24 mouse cellular contexts compared by ENCODE assay signal in genomic region chr14:121147026-121147425, GRCm38 (mm10).
A peak's percentile ranks its signal among the peaks of the same experiment; 100 is the strongest.
DNase-seq lines count a peak whose midpoint lies in the region; ATAC-seq and TF ChIP-seq lines count a peak whose summit lies in the region.
"Had no signal": no experiment of that assay in that cellular context is flagged by ENCODE, and none has a peak within 500 bp of the region (broad histone marks: within the 10 kb centered on the region; RNA-seq: fewer than 3 reads in every experiment).

No protein-coding gene starts in this region.

- no peaks in the 10 kb centered on the region for H3K27me3 ChIP-seq in kidney, adult 2 months (replicated peaks; ENCODE audit: control insufficient read depth, insufficient read depth, low read length)
- no peaks in the 10 kb centered on the region for H3K27me3 ChIP-seq in liver, embryonic 15.5 days
- H3K27me3 ChIP-seq in liver, embryonic 11.5 days (replicated peaks; ENCODE audit: control insufficient read depth, insufficient read depth, low read length): no peaks in the 10 kb centered on the region
- no peaks in the 10 kb centered on the region for H3K27me3 ChIP-seq in hindbrain, postnatal 0 days (ENCODE audit: insufficient read depth, low read length)
- H3K27me3 ChIP-seq: embryonic facial prominence, embryonic 15.5 days; liver, embryonic 13.5 days; neural tube, embryonic 15.5 days had no signal

- peaks cover 56% of the 10 kb centered on the region for H3K4me1 ChIP-seq in kidney, adult 2 months (ENCODE audit: control insufficient read depth, insufficient read depth, low read length)
- H3K4me1 ChIP-seq in liver, embryonic 15.5 days (replicated peaks): peaks cover 17% of the 10 kb centered on the region; the same call in 1 of the 2 replicates
- peaks cover 6% of the 10 kb centered on the region; the same call in 1 of the 2 replicates for H3K4me1 ChIP-seq in liver, embryonic 11.5 days (replicated peaks; ENCODE audit: control insufficient read depth, insufficient read depth, low read length)
- H3K4me1 ChIP-seq in hindbrain, postnatal 0 days (ENCODE audit: insufficient read depth, low read length): peaks cover 28% of the 10 kb centered on the region

- peak overlapping the region; percentile 42 for H3K27ac ChIP-seq in kidney, adult 2 months (ENCODE audit: insufficient read depth, low read depth, low read length)
- H3K27ac ChIP-seq in liver, embryonic 15.5 days (replicated peaks): peak overlapping the region; percentile 38; the same call in 1 of the 2 replicates
- H3K27ac ChIP-seq in liver, embryonic 11.5 days (ENCODE audit: low read depth, low read length): no peak overlapping the region
- H3K27ac ChIP-seq in hindbrain, postnatal 0 days: no peak overlapping the region
- H3K27ac ChIP-seq: embryonic facial prominence, embryonic 15.5 days; hindbrain, embryonic 14.5 days; neural tube, embryonic 15.5 days had no signal

- no peaks in the 10 kb centered on the region for H3K36me3 ChIP-seq in kidney, adult 2 months (ENCODE audit: control insufficient read depth, insufficient read depth, low read length)
- no peaks in the 10 kb centered on the region for H3K36me3 ChIP-seq in liver, embryonic 15.5 days (replicated peaks)
- no peaks in the 10 kb centered on the region for H3K36me3 ChIP-seq in liver, embryonic 11.5 days (ENCODE audit: control insufficient read depth, insufficient read depth, low read length)
- H3K36me3 ChIP-seq in hindbrain, postnatal 0 days (ENCODE audit: insufficient read depth, low read length): no peaks in the 10 kb centered on the region
- H3K36me3 ChIP-seq: embryonic facial prominence, embryonic 15.5 days; heart, embryonic 10.5 days; liver, embryonic 13.5 days; neural tube, embryonic 15.5 days had no signal

- WGBS in kidney, adult 2 months: 62% methylated on average over 3 of the region's 3 CpGs
- 46% methylated on average over 3 of the region's 3 CpGs for WGBS in liver, embryonic 15.5 days (ENCODE audit: insufficient replicate concordance)
- WGBS in liver, embryonic 11.5 days: 62% methylated on average over 3 of the region's 3 CpGs
- WGBS in hindbrain, postnatal 0 days: 84% methylated on average over 3 of the region's 3 CpGs

- no peak overlapping the region for H3K9ac ChIP-seq in liver, embryonic 15.5 days
- no peak overlapping the region for H3K9ac ChIP-seq in liver, embryonic 11.5 days (ENCODE audit: low read depth, low read length)
- H3K9ac ChIP-seq in hindbrain, postnatal 0 days (replicated peaks; ENCODE audit: low read length): no peak overlapping the region
- H3K9ac ChIP-seq: embryonic facial prominence, embryonic 15.5 days; hindbrain, embryonic 14.5 days; liver, embryonic 13.5 days; neural tube, embryonic 15.5 days had no signal

- no peak overlapping the region for H3K4me2 ChIP-seq in liver, embryonic 15.5 days
- H3K4me2 ChIP-seq in liver, embryonic 11.5 days: no peak overlapping the region
- no peak overlapping the region for H3K4me2 ChIP-seq in hindbrain, postnatal 0 days (ENCODE audit: low read depth, low read length)
- H3K4me2 ChIP-seq: embryonic facial prominence, embryonic 15.5 days; hindbrain, embryonic 14.5 days; liver, embryonic 13.5 days; midbrain, embryonic 11.5 days; neural tube, embryonic 15.5 days had no signal

- ATAC-seq in liver, embryonic 15.5 days (ENCODE audit: insufficient read depth): no peak
- ATAC-seq in liver, embryonic 11.5 days (replicated peaks; ENCODE audit: low FRiP score): no peak
- ATAC-seq in inflammation-experienced regulatory T-cells, adult 6 months: peak; percentile 38
- ATAC-seq in hindbrain, postnatal 0 days: no peak
- ATAC-seq: forebrain, embryonic 14.5 days; intestine, postnatal 0 days had no signal

- H3K9me3 ChIP-seq in liver, embryonic 15.5 days (replicated peaks): no peaks in the 10 kb centered on the region
- no peaks in the 10 kb centered on the region for H3K9me3 ChIP-seq in liver, embryonic 11.5 days (ENCODE audit: control insufficient read depth, low read length)
- no peaks in the 10 kb centered on the region for H3K9me3 ChIP-seq in hindbrain, postnatal 0 days (ENCODE audit: low read length)
- H3K9me3 ChIP-seq: embryonic facial prominence, embryonic 15.5 days; heart, embryonic 10.5 days; liver, embryonic 13.5 days; neural tube, embryonic 15.5 days had no signal

- H3K4me3 ChIP-seq in kidney, adult 2 months (ENCODE audit: insufficient read depth, low read depth, low read length): no peak overlapping the region
- no peak overlapping the region for H3K4me3 ChIP-seq in liver, embryonic 15.5 days (replicated peaks)
- H3K4me3 ChIP-seq in liver, embryonic 11.5 days (ENCODE audit: low read depth, low read length): no peak overlapping the region
- no peak overlapping the region for H3K4me3 ChIP-seq in hindbrain, postnatal 0 days (ENCODE audit: low read length)
- H3K4me3 ChIP-seq: embryonic facial prominence, embryonic 15.5 days; heart, embryonic 10.5 days; liver, embryonic 13.5 days; neural tube, embryonic 15.5 days had no signal

- TF ChIP-seq CTCF in kidney, adult 2 months (conservative IDR thresholded peaks at IDR 0.05; ENCODE audit: insufficient read depth, insufficient read length, low read depth, low read length): no peak
- no peak for TF ChIP-seq CTCF in hindbrain, postnatal 0 days (IDR thresholded peaks at IDR 0.05; ENCODE audit: low read depth)

- DNase-seq in kidney, adult 2 months: no peak
- DNase-seq in kidney, adult 8-10 months: no peak
- no peak for DNase-seq in liver, embryonic 11.5 days (ENCODE audit: low spot score)
- DNase-seq in CD4-positive, CD25-positive, alpha-beta regulatory T cell, adult 2 months (ENCODE audit: low read depth, low spot score): peak; percentile 30
- no peak for DNase-seq in hindbrain, postnatal 0 days (ENCODE audit: low spot score)
- DNase-seq: adrenal gland, postnatal 14 days; cerebellum, adult 2 months; cerebellum, postnatal 25 days; gastrocnemius, postnatal 10 days; heart, postnatal 4 days; left cerebral cortex, postnatal 4 days; liver, embryonic 13.5 days; lung, postnatal 10 days; thymus, adult 2 months; thymus, postnatal 4 days had no signal

- TF ChIP-seq POLR2A in kidney, adult 2 months (IDR thresholded peaks at IDR 0.05; ENCODE audit: low read depth, low read length): no peak

Comparison
In these comparisons a context has a peak if more than half of its experiments do, and no peak if none do; other contexts are left out.
1. H3K27ac ChIP-seq: peak in kidney, adult 2 months (single experiment) and liver, embryonic 15.5 days (single experiment); none in liver, embryonic 11.5 days (single experiment) and hindbrain, postnatal 0 days (single experiment).